Mouse (Mus musculus) CH12.LX (cell line): ENCODE data around the gene Glis3.

Experiments used
- BHLHE40 ChIP-seq: IDR thresholded peaks from 2 replicates; pipeline ENCODE4 v1.6.1; 2011; ENCODE audit warnings: mild to moderate bottlenecking, low read depth, low read length, improper control_type of control experiment
- CHD2 ChIP-seq: IDR thresholded peaks from 2 replicates; pipeline ENCODE4 v1.6.1; 2011; ENCODE audit warnings: low read length, improper control_type of control experiment
- EP300 ChIP-seq: IDR thresholded peaks from 2 replicates; pipeline ENCODE4 v1.6.1; 2011; ENCODE audit warnings: low read length, improper control_type of control experiment
- POLR2A ChIP-seq: IDR thresholded peaks from 2 replicates; pipeline ENCODE4 v1.6.1; 2011; ENCODE audit warnings: low read depth, mild to moderate bottlenecking, improper control_type of control experiment, low read length
- TBP ChIP-seq: conservative IDR thresholded peaks from 2 replicates; pipeline ENCODE4 v1.6.1; 2011; ENCODE audit warnings: low read depth, low read length, improper control_type of control experiment
- UBTF ChIP-seq: IDR thresholded peaks from 2 replicates; pipeline ENCODE4 v1.6.1; 2012; ENCODE audit warnings: low read depth, mild to moderate bottlenecking, inconsistent platforms, low read length, improper control_type of control experiment, moderate library complexity
- ZC3H11A ChIP-seq: IDR thresholded peaks from 2 replicates; pipeline ENCODE4 v1.6.1; 2012; ENCODE audit warnings: low read depth, mild to moderate bottlenecking, inconsistent platforms, low read length, improper control_type of control experiment

DNA sequence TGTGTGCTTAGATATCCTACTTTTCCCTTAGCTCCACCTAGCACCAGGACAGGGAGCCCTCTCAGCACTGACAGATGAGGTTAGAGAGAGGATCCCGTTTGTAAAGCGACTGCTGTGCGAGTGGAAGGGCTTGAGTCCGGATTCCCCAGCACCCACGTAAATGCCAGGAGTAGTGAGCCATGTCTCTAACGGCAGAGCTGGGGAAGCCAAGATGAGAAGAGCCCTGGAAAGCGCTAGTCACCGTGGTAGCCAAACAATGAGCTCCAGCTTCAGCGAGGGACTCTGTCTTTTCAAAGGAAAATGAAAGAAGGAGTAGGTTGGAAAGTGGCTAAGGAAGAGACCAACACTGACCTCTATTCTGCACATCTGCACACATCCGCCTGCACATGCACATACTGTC is 16.7 kb downstream of the Glis3 start:
- no peak for TF ChIP-seq EP300
- no peak for TF ChIP-seq UBTF
- no peak for TF ChIP-seq ZC3H11A
- TF ChIP-seq POLR2A, result no peak
- no peak for TF ChIP-seq BHLHE40
- TF ChIP-seq TBP, result no peak
- no peak for TF ChIP-seq CHD2
